Mouse (Mus musculus) forelimb bud, embryonic 11.5 days (tissue): ENCODE data around the gene Zxdc.
A peak's percentile ranks its signal among the peaks of the same experiment; 100 is the strongest.

ENCODE experiments used
- DNase-seq: peaks from one replicate; pipeline ENCODE4 v3.0.0-alpha.2; 2012; ENCODE audit warnings: low read depth, low spot score

Gene Zxdc

GRCm38 (mm10) chr6:90368976-90369724 lies at the start of gene Zxdc:
Gene Zxdc, plus strand, starts transcription at chr6:90369492.
- peak; percentile 94 for DNase-seq

GRCm38 (mm10) chr6:90320429-90320828 lies 48.9 kb upstream of the Zxdc start:
- DNase-seq: no peak

- no peak for DNase-seq
Measured at GRCm38 (mm10) chr6:90321811-90322210, 47.5 kb upstream of the Zxdc start.

GRCm38 (mm10) chr6:90324026-90324425 lies 45.3 kb upstream of the Zxdc start:
- DNase-seq: no peak

- no peak for DNase-seq
Measured at GRCm38 (mm10) chr6:90324463-90324862, 44.8 kb upstream of the Zxdc start.

- no peak for DNase-seq
Measured at GRCm38 (mm10) chr6:90324991-90325390, 44.3 kb upstream of the Zxdc start, which contains the start of gene Chst13. Gene Chst13, minus strand, starts transcription at chr6:90325185.

GRCm38 (mm10) chr6:90327670-90328069 lies 41.6 kb upstream of the Zxdc start:
- no peak for DNase-seq

- DNase-seq: no peak
Measured at GRCm38 (mm10) chr6:90329953-90330352, 39.3 kb upstream of the Zxdc start.

GRCm38 (mm10) chr6:90332561-90333425 lies 36.5 kb upstream of the Zxdc start, which contains the start of gene Uroc1:
Gene Uroc1, plus strand, starts transcription at chr6:90333284.
- DNase-seq: no peak

- DNase-seq: no peak
Measured at GRCm38 (mm10) chr6:90334244-90334643, 35.0 kb upstream of the Zxdc start.

GRCm38 (mm10) chr6:90342343-90342742 lies 26.9 kb upstream of the Zxdc start:
- DNase-seq: no peak

GRCm38 (mm10) chr6:90347183-90347582 lies 22.1 kb upstream of the Zxdc start:
- no peak for DNase-seq

- DNase-seq: no peak
Measured at GRCm38 (mm10) chr6:90348500-90348899, 20.8 kb upstream of the Zxdc start.

- no peak for DNase-seq
Measured at GRCm38 (mm10) chr6:90350011-90350410, 19.3 kb upstream of the Zxdc start.

- no peak for DNase-seq
Measured at GRCm38 (mm10) chr6:90358142-90358541, 11.2 kb upstream of the Zxdc start.

- DNase-seq: no peak
Measured at GRCm38 (mm10) chr6:90359445-90359844, 9.8 kb upstream of the Zxdc start.

- peak; percentile 67 for DNase-seq
Measured at GRCm38 (mm10) chr6:90360024-90360781, 9.1 kb upstream of the Zxdc start.

- DNase-seq: no peak
Measured at GRCm38 (mm10) chr6:90360922-90361614, 8.2 kb upstream of the Zxdc start.

GRCm38 (mm10) chr6:90363301-90363700 lies 6.0 kb upstream of the Zxdc start:
- no peak for DNase-seq

GRCm38 (mm10) chr6:90369725-90370553 lies 647 bp downstream of the Zxdc start:
- DNase-seq: peak; percentile 25
